Mouse (Mus musculus): ENCODE measurements around the gene Lrrc9.

The Lrrc9 gene

DNA sequence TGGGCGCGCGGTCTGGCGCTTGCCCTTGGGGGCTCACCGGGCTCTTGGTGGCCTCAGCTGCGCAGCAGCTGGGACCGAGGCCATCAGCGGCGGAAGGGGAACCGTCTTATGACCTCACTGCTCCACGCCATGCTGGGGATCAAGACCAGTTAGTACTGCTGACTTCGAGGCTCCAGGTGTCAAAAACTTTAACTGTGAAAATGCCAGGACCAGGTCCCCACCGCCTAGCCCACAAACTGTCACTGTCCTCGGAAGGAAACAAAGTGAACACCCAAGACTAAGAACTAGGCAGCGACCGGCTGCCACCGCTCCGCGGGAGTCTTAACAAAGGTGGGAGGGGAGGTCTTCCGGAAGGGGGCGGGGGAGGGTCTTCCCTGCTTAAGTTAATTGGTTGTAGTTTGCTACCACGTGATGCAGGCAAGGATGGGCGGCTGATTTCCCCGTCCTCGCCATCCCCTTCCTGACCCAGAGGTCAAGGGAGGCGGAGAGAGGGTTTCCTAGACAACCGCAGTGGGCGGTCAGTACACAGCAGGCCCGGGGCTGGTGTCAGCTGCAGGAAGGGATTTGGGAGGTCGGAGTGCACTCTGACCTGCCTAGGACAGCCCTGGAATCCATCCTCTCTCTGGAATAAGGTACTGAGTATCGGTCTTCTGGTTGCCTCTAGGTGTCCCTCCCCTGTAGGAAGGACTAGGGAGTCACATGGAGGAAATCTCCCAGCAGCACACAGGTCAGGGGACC, at the start of gene Lrrc9:
Gene Lrrc9 (plus strand): TSS at position 28 of the 738 bp plus-strand sequence.
- peak; percentile 15 to 21 for DNase-seq

DNA sequence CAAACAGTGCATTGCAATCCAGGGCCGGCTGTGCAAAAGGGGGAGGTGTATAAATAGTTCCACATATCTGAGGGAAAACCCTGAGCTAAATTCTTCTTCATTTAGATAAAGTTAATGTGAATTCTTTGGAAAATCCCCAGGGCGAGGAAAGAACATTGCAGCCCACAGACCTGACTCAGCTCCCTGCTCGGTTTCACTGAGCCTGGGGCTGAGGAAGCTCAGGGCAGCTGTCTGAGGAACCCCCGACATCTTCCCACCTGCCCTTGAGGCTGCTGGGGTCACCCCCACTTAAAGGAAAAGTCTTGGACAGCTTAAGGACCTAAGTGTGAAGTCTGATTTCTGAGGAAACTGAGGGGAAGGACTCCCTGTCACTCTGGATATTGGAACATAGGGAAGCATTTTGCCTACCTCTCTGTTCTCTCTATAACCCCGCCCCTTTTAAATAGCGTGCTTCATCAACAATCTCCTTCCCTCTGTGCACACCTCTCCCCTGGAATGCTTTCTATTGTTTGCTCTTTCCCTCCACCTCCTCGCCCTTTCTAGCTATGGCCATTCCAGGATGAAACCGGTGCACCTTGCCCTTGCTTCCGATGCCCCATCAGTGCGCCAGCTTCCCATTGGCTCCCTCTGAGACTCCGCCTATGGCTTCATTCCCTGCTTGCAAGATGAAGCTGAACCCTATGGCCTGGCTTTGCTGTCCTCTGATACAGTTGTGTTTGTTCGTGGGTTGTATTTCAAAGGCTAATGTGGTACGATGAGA, 48.4 kb upstream of the Lrrc9 start:
- DNase-seq = no peak

DNA sequence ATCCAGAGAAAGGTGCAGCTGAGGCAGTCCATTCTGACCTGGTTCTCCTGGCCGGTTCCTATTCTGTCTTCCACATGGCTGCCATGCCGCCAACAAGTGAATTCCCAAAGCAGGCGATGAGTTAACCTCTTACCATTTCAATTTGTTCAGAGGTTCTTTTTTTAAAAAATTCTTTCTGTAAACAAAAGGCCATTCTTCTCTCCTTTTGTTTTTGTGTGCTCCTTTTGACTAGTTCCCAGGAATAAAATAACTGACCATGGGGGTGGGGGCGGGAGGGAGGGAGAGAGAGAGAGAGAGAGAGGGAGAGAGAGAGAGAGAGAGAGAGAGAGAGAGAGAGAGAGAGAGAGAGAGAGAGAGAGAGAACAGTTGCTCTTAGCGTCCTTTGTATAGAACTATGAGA, 36.6 kb upstream of the Lrrc9 start:
- no peak for DNase-seq

DNA sequence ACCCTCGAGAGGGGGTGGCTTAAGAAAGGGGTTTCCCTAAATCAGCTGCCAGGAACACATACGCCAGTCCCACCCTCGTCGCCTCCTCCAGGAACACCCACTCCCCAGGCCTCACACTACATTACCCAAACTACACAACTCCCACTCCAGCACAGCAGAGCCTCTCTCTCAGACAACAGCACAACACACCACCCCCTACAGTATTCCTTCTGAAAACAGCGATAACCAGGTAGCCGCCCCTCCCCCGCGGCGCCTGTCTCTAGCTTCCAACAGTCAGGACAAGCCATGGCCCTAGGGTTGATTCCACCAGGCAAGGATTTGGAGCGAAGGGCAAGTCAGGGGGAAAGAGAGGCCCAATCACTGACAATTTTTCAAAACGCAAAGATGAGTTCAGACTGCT, 34.5 kb upstream of the Lrrc9 start:
- peak; percentile 60 to 74 for DNase-seq

DNA sequence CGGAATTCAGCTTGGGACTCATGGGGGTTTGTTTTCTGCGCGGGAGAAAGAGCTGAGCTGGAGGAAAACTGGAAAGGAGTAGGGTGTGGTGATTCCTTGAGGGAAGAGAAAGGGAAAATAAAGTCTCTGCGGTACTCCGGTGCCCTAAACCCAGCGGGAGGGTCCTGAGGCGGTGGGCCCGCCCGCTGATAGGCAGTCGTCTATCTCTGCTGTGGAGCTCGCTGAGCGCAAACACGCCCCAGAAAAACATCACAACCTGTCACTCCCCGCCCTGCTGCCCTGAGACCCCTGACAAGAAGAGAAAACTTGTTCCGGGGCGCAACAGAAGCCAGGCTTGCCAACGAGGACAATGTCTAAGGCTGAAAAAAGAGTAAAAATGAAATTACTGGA, 34.0 kb upstream of the Lrrc9 start:
- peak in 1 of 2 experiments; percentile 49 for DNase-seq

DNA sequence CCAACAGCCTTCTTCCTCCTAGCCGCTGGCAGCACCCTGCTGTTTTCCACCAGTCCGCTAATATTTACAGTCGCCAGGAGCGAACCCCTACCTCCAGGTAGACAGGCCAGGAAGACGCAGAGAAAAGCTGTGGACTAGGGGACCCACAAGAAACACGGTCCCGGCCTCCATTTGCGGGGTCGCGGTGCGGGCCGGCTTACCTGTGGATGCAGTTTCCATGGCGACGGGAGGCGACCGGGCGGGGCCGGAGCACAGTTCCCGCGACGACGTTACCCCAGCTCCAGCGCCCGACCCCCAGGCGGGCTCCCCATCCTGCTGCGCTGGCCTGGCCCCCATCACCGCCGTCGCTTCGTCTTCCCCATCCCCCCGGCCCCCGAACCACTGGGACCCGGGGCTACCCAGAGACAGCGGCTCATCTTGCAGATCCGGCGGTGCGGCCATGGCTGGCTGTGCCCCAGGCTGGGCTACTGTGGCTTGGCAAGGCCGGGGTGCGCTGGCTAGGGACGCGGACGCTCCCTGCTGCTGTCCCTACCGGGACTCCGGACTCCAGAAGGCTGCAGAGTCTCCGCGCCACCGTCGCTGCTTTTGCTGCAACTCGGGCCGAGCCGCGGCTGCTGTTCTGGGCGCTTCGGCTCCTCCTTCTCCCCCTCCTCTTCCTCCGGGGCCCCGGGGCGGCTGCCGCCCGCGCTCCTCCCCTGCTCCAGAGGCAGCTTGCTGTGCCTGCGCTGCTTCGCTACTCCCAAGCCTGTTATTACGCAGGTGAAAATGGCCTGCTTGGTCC, 33.4 kb upstream of the Lrrc9 start:
- peak; percentile 82 to 86 for DNase-seq

DNA sequence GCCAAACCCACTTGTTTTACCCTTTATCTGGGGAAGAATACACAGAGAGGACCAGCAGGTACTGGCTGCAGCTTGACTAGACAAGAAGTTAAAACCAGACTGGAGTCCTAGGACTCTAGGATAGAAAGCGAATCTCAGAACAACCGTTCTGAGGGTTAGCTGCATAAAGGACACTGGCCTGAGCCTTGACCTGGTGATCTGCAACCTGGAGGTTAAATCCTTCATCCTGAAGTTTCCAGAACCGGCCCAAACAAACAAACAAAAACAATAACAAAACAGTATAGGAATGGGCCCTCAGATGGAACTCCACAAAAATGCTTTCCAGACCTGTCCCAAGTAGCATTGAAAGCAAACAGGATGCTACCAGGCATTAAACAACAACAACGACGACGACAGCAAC, 32.7 kb upstream of the Lrrc9 start, which contains the start of gene Rtn1:
Gene Rtn1 (minus strand): TSS at position 101 of the 400 bp plus-strand sequence.
- DNase-seq = no peak

DNA sequence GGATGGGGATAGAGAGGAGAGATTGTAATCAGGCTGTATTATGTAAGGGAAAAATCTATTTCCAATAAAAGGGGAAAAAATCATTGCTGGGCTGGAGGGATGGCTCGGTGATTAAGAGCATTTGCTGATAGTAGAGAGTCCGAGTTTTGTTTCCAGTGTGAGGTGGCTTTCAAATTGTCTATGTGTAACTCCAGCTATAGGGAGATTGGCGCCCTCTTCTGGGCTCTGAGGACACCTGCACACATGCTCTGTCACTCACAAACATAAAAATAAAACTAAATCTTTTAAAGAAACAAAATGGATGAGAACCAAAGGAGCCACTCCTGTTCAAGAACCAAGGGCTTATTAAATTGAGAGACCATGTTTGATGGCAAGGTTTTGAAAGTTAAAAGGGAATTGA, 23.9 kb upstream of the Lrrc9 start:
- DNase-seq = peak; percentile 27 to 61

DNA sequence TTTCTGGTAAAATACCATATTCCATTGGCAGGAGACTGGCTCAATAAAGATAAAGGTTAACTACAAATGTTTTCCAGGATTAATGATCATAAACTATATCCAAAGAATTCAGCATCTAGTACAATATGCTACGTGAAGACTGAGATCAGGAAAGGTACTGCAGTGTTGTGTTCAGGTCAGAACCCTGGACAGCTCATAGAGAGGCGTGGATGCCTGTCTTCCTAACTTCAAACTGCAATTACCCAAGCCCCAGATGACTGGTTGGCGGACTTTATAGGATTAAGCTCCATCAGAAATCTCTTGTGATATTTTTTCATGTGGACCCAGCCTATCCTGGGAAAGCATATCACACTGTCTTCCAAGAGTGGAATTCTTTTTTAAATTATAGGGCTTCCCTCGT, 19.0 kb upstream of the Lrrc9 start:
- DNase-seq = no peak

DNA sequence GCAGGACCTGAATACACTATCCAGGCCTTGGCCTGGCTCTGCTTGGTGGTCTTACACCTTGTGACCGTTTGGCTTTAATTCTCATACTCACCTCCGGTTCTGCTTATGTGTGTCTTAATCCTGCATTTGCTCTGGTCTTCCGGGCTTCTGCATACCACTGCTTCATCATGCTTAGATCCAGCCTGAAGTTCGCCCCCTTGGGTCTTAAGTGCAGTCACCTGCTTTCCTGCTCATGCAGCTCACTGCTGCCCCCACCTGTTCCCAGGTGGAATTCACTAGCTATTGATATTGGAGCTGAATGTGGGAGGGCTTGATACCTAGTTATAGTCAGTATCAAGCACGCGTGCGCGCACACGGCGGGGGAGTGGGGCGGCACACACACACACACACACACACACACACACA, 13.9 kb upstream of the Lrrc9 start:
- DNase-seq = peak; percentile 85 to 92

DNA sequence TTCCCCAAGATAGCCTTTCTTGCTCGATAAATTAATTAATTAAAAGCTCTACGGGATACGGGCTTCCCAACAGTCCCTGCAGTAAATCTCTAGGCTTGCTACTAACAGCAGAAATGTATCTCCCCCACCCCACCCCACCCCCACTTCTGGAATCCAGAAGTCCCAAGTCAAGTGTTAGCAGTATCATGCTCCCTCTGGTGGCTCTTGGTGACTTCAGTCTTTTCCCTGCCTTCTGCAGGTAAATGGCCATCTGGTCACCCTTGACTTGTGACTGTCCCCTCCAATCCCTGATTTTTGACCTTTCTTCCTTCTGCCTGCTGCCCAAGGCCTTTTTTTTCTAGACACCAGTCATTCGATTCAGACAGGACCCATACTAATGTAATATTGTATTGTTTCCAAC, 9.5 kb upstream of the Lrrc9 start:
- peak in 1 of 2 experiments; percentile 24 for DNase-seq

DNA sequence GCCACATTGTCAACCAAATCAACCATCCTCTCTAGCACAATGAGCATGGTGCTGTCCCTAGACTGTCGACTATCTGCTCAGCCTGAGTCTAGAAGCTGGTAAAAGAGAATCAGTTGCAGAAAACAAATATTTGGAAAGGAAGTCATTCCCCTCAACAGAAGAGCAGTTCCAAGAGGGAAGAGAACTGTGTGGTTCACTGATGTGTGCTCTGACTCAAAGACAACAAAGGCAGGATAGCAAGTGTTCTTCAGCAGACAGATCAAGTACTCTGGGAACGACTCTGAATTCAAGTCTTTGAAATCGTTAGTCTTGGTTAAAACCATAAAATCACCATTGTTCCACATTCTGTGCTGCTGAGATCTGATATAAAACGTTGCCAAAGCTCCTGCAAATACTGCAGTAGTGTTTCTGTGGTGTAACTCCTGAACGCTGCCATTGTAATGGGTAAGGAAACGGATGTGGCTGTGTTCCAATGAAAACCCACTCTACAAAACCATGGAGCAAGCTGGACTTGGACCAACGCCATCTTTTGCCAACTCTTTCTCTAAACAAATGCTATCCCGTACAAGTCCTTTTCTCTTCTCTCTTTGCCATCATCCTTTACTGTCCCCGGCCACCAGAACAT, 8.3 kb upstream of the Lrrc9 start:
- peak in 1 of 2 experiments; percentile 11 for DNase-seq

DNA sequence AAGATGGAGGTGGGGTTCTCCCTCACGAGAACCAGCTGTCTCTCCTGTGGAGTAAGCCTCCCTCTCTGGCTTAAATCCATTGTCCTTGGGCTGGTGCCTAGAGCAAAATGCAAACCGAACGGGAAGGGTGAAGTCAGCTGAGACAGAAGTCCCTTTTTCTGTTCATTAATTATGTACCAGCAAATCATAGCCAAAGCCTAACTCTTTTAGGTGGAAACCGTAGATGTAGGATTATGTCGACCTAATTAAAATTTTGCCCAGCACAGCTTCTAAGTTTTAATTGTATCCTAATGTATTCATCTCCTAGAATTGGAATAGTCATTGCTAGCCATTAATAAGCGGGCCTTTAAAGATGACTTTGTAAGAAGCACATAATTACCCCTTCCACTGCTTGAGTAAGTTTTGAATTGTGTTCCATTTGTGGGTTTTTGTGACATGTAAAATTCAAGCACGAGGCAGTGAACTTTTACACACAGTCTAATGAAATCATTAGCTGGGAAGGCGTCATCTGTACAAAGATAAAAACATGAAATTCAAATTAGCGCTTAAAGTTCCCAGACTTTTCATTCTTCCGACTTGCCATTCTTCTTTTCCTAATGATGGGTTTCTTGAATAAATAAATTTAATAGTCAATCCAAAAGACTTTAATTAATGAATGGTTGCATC, 3.9 kb upstream of the Lrrc9 start:
- DNase-seq = peak in 1 of 2 experiments; percentile 22

DNA sequence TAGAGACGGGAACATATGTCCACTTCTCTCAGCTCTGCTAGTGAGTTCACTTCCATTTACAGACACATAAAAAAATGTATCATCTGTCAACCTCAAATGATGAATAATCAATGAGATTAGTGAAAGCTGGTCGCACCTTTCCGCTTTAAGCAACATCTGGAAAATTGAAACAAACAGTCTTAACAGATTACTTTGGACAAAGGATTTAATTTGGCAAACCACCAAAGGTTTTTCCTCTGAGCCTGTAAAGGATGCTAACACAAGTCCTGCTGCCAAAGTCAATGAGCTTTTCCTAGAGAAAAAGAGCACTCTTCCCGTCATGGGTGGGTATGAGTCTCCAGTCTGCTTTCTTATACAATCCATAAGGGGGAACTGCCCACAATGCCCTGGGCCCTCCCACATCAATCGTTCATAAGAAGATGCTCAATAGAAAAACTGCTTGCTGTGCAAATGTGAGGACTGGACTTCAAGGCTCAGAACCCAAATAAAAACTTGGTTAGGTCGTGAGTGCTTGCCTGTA, 2.6 kb upstream of the Lrrc9 start:
- DNase-seq = no peak

DNA sequence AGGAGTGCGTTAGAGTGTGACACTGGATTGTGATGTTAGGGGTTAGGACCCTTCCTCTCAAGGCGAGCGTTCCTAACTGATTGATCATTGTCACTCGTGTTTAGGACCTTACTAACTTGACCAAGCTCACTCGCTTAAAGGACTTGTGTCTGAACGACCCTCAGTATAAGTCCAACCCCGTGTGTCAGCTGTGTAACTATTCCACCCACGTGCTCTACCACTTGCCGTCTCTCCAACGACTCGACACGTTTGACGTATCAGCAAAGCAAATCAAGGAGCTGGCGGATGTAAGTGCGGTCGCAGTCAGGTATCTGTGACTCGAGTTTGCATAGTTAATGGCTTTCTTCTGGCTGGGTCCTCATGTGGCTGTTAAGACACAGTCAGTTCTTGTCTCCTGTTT, 12.3 kb downstream of the Lrrc9 start:
- DNase-seq = no peak

DNA sequence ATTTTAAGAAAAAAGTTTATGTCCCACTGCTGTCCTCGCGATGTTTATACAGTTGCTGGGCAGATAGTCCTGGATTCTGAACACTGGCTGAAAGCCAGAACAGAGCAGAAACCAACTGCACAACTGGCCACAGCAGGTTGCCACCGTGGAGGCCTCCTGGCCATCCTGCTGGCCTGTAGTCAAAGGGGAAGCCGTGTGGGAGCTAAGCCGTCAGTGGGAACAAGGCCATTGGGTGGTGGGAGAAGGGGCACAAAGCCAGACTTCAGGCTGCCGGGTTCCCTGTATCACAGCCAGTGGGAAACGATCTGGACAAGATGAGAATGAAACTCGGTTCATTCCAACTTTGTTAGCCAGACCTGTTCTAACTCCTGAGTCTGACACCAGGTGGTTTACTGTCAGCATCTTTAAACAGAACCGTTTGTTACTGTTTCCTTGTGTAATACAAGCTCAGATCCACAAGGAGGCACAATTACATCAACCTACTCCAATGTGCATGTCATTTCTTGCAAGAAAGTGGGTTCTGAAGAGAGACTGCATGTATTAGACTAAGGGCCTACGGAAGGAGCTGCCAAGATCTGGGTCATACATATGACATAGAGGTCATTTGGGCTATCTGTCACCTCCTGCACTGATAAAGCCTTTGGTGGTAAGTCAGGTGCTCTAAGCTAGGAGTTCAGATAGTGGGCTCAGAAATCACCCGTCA, 19.7 kb downstream of the Lrrc9 start:
- DNase-seq = peak; percentile 13 to 20

DNA sequence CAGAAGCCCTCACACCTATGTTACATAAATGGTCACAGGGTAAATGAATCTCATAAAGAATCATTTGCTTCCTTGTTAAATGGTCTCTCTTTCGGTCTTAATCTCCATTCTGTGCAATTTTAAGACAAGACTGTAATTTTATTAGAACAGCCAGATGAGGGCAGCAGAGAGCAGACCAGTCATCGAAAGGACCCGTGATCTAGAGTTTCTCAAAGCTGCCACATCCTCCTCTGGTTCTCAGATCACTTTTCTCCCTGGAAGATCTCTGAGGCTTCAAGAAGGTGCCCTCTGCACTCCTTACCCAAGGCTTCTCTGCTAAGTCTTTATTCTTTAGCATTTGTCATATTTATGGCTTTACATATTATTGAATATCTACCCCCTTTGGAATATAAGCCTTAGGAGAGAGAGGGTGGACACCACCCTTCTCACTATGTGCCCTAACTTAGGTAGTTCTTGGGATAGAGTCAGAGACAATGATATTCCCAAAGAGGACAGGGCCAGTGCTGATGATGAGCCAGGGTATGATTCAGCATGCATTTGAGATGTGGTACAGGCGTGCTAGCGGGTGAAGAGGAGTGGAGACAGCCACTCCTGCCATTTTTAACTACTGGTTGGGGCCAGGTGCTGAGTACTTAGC, 20.3 kb downstream of the Lrrc9 start:
- DNase-seq = peak; percentile 66 to 80

DNA sequence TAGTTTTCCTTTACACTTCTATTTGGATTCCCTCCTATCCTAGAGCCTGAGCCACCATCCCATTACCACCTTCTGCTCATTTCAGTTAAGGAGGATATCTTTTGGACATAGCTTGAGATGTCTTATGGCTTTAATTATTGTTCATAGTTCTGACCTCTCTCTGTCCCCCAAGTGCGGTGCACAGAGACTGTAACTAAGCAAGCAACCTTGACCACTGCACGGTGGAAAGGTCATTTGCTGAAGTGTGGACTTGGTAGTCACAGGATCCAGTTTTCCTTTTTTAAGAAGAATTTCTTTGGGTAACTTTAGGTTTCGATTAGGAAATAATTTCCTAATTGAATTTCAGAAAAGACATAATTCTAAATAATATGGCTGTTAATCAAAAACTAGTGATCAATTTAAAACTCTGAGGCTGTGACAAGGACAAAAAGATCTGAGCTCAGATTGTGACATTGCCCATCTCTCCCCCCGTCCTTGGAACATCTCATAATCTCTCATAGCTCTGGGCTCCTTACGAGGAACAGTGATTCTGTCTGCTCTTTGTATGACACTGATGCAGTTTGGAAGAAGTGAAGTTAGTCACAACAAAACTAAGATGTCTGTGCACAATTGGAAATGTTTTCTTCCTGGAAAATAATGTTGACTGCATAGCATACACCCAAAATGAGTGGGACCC, 24.3 kb downstream of the Lrrc9 start:
- DNase-seq = no peak

DNA sequence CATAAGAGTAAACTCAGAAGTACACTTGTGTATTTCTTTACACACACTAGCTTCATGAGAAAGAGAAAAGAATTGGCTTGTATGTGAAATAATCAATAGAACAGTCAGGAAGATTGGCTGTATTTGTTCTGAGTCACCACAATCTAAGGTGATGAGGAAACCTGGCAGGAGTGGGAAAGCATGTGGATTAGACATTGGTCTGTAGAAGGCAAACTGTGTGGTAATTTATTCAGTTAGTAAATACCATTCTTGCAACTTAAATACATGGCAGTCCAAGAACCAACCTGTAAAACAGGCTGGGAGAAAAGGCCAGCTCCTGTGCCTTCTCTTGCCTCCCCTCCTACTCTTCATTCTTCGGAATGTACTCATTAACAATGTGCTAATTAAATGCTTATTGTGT, 25.6 kb downstream of the Lrrc9 start:
- no peak for DNase-seq

DNA sequence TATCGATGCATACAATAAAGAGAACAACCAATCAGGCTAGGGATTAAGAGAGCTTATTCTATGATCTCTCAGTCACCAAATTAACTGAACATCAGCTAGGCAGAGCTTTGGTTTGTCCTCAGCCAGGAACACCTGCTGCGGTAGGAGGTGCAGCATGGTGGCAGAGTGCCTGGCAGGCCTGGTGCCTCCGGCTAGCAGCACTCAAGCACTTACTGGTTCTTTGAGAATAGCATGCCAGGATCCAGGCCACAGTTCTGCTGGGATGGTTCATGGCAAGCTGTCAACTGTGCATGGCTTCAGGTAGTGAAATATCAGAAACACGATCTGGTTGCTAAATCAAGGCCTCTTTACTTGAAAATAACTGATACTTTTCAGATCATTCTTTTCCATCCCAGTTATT, 26.1 kb downstream of the Lrrc9 start:
- DNase-seq = peak; percentile 76 to 86

Measured in cerebellum, postnatal 25 days (tissue).